Mouse (Mus musculus): ENCODE measurements around the gene Dnaaf3.
"Not testable (repeated sequence)": the region's sequence is repeated elsewhere in the genome, so short reads cannot be mapped to it uniquely, and the experiment has no call there.

Gene Dnaaf3

DNA sequence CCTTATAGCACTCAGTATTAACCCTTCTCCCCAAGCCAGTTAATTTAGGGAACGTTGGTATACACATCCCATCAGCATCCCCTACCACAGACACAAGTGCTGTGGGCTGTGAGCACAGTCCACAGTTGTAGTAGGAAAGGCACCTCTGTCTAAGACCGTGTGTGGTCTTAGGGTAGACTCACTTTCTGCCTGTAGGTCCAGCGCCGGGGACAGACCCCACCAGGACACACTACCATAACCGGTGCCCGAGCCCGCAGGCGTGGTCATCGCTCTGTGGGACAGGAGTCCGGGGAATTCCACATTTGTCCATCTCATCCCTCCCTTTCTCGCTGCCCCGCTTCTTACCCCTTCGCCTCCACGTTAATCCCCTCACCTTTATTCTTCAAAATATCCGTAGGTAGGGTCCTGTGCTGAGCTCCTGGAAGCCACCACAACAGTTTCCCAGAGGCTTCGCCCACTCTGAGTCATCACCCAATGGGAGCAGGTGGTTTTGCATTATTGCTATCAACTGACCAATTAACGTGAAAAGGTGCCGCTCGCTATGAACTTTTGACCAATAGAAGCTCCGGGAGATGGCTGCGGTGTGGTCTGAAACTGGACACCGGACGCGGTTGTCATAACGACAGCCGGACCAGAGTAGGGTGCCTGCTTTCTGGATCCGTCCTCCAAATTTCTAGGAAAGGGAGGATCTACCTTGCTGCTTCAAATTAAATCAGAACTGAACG, at the start of gene Dnaaf3:
Gene Dnaaf3, minus strand, starts transcription at position 449 of the 725 bp plus-strand sequence.
- DNase-seq (ENCODE audit: extremely low read depth, low read depth, low spot score): no peak

- not testable (repeated sequence) for DNase-seq (ENCODE audit: extremely low read depth, low read depth, low spot score)
Observed at GRCm38 (mm10) chr7:4581481-4581880, 49.2 kb upstream of the Dnaaf3 start.

GRCm38 (mm10) chr7:4572361-4572760, 40.1 kb upstream of the Dnaaf3 start:
- not testable (repeated sequence) for DNase-seq (ENCODE audit: extremely low read depth, low read depth, low spot score)

GRCm38 (mm10) chr7:4562660-4563059, 30.4 kb upstream of the Dnaaf3 start:
- no peak for DNase-seq (ENCODE audit: extremely low read depth, low read depth, low spot score)

- no peak for DNase-seq (ENCODE audit: extremely low read depth, low read depth, low spot score)
Observed at GRCm38 (mm10) chr7:4557167-4557560, 24.9 kb upstream of the Dnaaf3 start.

GRCm38 (mm10) chr7:4556256-4557166, 24.3 kb upstream of the Dnaaf3 start:
- DNase-seq (ENCODE audit: extremely low read depth, low read depth, low spot score): peak; percentile 18

- no peak for DNase-seq (ENCODE audit: extremely low read depth, low read depth, low spot score)
Observed at GRCm38 (mm10) chr7:4547221-4547641, 15.0 kb upstream of the Dnaaf3 start, which contains the start of gene Syt5. TSS of gene Syt5 (minus strand) at chr7:4547541.

DNA sequence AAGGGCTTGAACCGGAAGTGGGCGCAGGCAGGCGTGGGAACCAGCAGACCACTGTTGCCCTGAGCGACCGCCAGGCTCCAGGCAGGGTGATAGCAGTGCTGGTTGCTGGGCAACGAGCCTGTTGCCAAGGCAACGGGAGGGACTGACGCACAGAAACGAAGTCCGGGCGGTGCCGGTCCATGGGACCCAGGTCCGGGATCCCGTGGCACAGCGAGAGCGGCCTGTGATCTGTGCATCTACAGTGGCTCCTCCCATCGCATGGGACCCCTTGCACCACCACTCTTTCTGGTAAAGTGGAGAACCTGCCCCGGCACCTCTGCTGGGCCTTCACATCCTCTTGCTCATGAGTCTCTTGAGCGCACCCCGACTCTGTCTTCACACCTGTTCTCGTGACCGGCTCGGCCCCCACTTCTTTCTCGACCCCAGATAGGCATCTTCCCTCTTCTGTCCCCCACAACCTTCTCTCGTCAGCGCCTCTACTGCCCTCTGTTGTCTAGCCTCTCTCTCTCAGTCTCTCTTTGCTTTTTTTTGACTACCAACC, 14.4 kb upstream of the Dnaaf3 start:
- DNase-seq (ENCODE audit: extremely low read depth, low read depth, low spot score): no peak

DNA sequence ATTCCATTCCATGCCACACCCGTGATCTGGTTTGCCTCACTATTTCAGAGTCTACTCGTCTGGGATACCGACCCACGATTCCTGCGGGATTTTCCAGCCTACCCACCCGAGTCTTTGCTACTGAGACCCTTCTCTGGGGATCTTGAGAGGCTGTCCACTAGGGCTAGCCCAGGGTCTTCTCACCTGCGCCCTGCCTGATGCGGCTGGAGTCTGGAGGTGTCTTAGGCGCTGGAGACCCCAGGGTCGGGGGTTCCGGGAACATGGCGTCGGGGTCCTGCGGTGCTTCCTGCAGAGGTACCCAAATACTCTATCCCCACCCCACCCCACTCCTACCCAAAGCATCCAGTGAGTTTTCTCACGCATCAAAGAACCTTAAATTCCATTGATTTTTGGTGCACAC, 13.8 kb upstream of the Dnaaf3 start:
- DNase-seq (ENCODE audit: extremely low read depth, low read depth, low spot score): no peak

GRCm38 (mm10) chr7:4542013-4542412, 9.8 kb upstream of the Dnaaf3 start:
- no peak for DNase-seq (ENCODE audit: extremely low read depth, low read depth, low spot score)

DNA sequence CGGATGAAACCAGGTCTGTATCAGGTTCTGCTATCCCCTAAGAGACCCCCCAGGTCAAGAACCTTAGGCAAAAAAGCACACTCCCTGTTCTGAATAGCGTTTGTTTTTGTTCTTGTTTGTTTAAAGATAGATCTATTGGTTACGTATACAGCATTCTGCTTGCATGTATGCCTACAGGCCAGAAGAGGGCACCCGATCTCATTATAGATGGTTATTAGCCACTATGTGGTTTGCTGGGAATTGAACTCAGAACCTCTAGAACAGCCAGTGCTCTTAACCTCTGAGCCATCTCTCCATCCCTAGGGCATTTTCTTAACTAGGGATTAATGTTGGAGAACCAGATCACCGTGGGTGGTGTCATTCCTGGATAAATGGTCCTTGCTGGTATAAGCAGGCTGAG, 9.1 kb upstream of the Dnaaf3 start:
- DNase-seq (ENCODE audit: extremely low read depth, low read depth, low spot score): no peak

GRCm38 (mm10) chr7:4539019-4539418, 6.8 kb upstream of the Dnaaf3 start:
- DNase-seq (ENCODE audit: extremely low read depth, low read depth, low spot score): no peak

GRCm38 (mm10) chr7:4537181-4537580, 4.9 kb upstream of the Dnaaf3 start:
- DNase-seq (ENCODE audit: extremely low read depth, low read depth, low spot score): no peak

DNA sequence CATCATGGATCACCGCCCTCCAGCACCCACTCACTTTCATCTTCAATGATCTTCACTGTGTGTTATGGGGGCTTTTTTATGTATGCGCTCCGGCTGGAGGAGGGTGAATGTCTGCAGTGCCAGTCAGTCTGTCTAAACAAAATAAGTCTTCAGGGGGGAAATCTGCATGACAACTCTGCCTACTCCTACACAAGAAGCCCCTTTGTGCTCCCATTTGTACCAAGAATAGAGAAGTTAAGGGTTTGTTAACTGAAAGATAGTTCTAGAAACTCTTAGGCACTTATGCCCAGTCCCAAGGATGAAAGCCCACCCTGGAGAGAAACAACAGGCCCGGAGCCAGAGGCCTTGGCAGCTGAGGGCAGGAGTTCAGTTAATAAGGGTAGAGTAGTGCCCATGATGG, 4.1 kb upstream of the Dnaaf3 start:
- DNase-seq (ENCODE audit: extremely low read depth, low read depth, low spot score): no peak

- DNase-seq (ENCODE audit: extremely low read depth, low read depth, low spot score): not testable (repeated sequence)
Observed at GRCm38 (mm10) chr7:4530166-4530565, 2.1 kb downstream of the Dnaaf3 start.

DNA sequence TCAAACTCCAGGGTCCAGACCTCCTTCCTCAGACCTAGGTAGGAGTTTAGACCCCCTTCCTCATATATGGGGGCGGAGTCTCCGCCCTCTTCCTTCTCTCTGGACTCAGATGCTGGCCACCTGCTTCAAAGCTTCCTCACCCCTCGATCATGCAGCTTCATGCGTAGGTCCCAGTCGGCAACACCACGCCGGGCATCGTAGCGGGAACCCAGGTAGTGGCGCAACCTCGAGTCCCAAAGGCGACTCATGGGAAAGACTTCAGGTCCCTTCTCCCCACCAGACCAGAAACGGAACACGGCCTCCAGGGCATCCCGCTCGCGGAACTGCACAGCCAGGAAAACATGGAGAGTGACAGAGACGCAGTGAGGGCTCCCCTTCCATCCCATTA, 5.0 kb downstream of the Dnaaf3 start:
- DNase-seq (ENCODE audit: extremely low read depth, low read depth, low spot score): no peak

DNA sequence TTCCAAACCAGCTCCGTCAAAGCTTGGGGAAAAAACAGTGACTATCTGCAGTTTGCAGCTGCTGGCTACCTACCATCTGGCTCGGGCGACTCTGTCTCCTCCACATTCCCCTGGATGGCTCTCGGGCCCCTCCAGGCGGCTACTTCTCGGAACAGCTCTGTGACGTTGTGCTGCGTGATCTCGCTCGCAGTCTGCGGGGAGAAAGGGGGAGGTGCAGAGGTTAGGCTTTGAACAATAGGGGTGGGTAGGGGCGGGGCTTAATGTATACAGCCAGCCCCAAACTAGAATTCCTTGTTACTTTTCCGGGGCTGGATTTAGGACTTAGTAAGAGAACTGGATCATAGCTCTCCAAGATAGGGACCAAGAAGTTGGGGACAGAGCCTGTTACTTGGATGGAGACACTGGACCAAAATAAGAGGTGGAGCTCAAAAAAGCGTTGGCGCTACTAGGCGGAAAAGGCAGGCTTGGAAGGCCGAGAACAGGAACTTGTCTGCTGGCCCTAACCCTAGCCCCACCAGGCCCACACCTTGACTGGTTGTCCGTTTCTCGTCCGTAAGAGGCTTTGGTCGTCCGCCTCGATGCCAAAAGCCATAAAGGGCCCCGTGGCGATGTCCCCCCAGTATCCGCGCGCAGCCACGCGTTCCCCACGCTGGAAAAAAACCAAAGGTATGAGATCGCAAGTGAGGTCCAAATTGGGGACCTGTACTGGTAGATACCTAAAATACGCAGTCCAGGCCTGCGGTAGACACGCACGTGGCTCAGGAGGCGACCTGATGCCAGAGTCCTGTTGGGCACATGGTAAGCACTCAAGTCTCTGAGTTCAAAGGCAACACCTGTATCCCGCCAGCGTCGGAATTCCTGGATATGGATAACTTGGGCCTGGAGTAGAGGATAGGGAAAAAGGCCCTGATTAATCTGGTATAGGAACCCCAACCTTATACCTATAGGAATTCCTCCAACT, 5.6 kb downstream of the Dnaaf3 start:
- DNase-seq (ENCODE audit: extremely low read depth, low read depth, low spot score): peak; percentile 37

DNA sequence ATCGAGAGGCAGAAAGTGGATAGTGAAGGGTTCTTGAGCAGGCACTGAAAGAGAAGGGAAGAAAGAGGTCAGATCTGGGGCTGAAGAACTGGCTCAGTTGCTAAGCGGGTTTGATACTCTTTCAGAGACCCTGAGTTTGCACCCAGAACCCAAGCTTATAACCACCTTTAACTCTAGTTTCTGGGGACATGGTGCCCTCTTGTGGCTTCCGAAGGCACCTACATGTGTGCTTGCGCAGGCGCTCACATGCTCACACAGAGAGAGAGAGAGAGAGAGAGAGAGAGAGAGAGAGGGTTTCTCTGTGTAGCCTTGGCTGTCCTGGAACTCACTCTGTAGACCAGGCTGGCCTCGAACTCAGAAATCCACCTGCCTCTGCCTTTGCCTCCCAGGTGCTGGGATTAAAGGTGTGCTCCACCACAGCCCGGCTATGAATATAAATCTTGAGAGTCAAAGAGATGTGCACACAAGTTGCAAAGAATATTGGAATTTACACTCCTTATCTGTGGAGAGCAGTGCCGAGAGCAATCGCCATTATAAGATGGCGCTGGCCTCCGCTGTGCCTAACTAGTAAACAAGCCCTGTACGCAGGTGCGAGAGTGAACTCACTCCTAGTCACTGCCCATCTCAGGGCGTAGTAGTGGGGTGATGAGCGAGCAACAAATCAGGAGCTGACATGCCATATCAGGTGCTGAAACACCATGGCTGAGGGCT, 7.9 kb downstream of the Dnaaf3 start, which contains the start of gene Tnni3:
Gene Tnni3, minus strand, starts transcription at position 18 of the 711 bp plus-strand sequence.
- not testable (repeated sequence) for DNase-seq (ENCODE audit: extremely low read depth, low read depth, low spot score)

DNA sequence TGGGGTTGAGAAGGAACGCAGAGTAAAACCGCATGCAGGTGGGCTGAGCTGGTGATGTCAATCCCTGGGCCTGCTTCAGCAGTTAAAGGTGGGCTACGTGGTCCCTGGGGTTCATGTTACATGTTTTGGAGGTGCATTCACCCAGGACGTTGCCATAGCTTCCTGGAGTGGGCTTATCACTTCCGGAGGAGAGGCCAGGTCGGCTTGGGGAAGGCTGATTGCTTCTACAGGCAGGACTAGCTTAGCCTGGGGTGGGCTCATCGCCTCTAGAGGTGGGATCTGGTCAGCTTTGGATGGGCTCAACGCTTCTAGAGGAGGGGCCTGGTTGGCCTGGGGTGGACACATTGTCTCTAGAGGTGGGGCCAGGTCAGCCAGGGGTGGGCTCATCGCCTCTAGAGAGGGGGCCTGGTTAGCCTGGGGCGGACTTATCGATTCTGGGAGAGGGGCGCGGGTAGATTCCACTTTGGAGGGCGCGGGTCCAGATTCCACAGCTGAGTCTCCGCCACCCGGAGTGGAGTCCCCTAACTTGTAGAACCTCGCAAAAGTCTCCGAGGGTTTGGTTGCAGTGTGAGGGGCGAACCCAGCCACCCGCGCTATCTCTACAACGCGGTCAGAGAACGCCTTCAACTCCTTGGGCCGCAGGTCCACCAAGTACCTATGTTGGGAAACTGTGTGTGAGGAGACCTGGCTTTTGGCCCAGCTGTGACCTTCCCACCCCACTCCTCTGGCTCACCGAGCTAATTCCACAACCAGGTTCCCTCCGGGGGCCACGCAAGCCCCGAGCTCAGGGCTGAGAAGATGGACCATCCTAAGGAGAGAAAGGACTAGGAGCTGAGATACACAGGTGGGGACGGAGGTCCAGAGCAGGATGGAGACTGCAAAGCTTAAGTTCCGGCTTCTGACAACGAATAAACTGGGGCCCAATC, 8.8 kb downstream of the Dnaaf3 start:
- no peak for DNase-seq (ENCODE audit: extremely low read depth, low read depth, low spot score)
